Mouse (Mus musculus) left cerebral cortex, adult 9 months (tissue): ENCODE results near the gene Msx1.
"Not testable (repeated sequence)": the region's sequence is repeated elsewhere in the genome, so short reads cannot be mapped to it uniquely, and the experiment has no call there.

Experiments
- DNase-seq, 2 experiments: peaks; one replicate each; pipeline ENCODE4 v3.0.0; 2022; ENCODE audit warnings: low spot score in 2 of 2

The Msx1 gene

DNA sequence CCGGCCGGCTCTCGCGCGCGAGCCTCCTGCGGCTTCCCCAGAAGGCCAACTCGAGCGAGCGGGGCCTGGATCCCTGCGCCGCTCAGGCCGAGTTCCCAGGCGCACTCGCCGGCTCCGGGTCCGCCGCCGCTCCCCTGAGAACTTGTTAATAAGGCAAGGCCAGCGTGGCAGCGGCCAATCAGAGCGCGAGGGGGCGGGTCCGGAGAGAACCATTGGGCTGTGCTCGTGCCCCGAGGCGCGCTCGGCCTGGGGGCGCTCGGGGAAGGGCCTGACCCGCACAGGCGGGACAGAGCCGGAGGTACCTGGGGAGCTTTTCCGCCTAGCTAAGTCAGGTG is at the start of gene Msx1:
Gene Msx1, minus strand, starts transcription at position 123 of the 335 bp plus-strand sequence.
- DNase-seq: peak in 1 of 2 experiments; percentile 39

DNA sequence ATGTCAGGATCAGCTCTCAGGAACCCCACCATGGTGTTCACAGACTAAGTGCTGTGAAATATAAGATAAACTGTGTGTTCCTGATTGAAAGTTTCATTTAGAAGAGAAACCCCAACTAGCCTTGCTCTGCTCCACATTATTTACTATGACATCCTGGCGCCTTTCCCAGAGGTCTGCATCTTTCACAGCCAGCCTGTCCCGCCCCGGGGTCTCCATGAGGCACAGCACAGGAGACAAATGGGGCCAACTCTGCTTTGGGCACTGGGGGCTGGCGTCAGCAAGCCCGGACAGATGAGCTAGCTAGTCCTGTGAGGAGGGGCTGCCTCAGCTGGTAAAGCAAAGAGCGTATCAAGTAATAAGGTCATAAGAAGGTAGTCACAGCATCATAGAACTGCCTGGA is 41.1 kb upstream of the Msx1 start:
- no peak for DNase-seq

DNA sequence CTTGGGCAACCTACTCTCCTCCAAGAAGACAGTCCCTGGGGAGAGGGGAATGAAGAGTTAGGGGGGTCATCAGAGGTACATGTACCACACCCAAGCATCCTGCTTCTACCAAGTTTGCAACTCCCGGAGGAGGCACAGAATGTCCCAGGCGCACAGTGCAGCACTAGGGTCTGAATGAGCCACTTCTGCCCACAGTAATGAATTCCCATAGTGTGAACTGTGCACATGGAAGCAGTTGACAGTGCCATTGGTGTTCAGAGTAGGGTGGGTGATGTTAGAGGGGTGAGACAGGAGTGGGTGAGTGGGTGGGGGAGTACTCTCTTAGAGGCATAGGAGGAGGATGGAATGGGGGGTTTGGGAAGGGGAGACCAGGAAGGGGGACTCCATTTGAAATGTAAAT is 39.9 kb upstream of the Msx1 start:
- no peak for DNase-seq

DNA sequence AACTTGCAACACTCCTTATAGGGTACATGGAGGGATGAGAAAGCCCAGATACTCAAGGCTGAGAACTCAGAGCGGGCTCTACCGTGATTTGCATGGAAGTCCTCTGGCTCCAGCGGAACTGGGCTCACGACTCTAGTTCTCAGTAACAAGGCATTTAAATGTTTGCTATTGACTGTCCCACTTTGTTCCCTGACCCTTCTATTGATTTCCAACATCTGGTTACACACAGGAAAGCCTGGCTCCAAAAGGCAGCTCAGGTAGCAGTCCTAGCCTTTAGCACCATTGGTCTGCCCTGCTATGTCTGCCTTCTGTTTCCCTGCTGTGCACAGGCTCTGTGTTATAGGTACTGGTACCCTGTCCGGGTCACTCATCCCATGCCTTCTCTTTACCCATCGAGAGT is 36.5 kb upstream of the Msx1 start:
- no peak for DNase-seq

DNA sequence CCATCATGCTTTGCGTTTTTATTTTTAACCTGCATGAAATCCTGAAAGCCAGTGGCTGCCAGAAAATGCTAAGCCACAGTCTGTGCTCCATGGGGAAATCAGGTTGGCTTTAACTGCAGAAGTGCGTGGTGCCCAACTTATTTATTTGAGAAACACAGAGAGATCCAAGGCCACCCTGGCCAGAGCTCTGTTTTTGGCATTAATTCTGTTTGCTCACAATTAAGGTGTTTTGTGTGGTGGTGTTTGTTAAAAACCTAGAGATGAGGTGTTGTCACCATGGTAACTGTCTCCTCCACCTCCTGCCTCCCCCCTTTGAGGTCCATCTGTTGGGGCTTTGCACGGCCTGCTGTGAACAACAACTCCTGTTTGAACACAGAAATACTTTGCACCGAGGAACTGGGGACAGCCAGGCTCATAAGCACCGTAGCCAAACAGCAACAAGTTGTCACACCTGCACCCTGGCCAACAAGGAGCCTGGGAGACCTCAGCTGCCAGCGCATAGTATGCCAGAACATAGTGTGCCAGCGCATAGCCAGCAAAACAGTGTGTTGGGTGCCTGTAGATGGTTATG is 35.9 kb upstream of the Msx1 start:
- peak; percentile 19 to 72 for DNase-seq

DNA sequence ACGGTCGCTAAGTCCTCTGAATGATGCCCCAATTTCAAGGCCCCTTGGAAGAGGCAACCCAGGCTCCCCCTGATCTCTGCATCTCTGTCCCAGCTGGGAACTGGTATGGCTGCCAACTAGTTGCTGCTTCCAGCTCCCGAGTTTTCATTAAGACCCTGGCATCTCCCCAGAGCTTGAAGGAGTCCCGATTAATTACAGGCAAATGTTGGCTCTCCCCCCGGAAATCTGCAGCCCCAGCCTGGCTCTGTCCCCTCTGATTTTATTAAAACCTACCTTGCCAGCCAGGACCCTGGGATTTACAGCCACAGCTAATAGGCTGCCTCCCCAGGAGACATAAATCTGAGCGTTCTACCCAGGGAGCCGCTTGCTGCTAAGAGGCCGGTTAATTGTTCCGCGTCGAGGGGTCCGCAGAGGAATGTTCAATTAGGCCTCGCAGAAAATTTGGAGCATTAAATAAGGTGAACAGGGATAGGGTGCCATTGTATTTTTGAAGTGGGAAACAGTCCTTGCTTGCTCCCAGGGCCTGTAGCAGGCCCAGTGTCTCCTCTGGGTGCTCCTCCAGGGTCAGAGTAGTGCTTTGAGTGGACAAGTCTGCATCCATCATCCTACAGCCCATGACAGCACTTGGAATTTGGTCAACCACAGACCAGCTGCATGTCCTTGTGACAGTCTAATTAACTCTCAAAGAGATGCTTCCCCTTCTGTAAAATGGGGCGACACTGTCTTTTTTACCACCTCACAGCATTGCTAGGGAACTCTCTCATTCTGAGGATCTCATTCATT is 33.6 kb upstream of the Msx1 start:
- DNase-seq: peak; percentile 15 to 54

DNA sequence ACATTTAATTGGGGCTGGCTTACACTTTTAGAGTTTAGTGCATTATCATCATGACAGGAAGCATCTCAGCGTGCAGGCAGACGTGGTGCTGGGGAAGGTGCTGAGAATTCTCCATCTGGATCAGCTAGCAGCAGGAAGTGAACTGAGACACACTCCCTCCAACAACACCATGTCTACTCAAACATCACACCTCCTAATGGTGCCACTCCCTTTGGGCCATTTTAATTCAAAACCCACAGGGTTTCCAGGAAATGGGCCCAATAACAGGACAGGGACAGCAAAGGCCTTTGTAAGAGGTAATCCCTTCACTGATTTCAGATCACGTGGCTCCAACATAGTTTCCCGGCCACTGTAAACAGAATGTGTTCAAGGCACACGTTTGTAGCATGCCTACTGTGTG is 31.7 kb upstream of the Msx1 start:
- no peak for DNase-seq

DNA sequence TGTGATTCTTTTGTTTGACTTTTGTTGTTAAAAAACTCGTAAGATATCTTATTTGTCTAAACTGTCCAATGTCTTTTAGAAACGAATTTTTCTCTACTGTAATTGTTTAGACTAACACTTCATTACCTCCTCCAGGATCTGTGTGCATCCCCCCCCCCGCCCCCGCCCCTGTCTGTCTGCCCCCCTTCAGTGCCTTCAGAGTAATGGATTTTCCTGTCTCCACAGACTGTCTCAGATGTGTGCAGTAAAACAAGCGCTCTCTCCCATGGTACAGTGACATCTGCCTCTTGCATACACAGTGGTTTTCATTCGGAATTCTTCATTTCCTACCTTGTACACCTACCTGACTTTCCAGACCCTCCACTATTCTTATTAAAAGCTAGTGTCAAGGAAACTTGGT is 29.9 kb upstream of the Msx1 start:
- no peak for DNase-seq

DNA sequence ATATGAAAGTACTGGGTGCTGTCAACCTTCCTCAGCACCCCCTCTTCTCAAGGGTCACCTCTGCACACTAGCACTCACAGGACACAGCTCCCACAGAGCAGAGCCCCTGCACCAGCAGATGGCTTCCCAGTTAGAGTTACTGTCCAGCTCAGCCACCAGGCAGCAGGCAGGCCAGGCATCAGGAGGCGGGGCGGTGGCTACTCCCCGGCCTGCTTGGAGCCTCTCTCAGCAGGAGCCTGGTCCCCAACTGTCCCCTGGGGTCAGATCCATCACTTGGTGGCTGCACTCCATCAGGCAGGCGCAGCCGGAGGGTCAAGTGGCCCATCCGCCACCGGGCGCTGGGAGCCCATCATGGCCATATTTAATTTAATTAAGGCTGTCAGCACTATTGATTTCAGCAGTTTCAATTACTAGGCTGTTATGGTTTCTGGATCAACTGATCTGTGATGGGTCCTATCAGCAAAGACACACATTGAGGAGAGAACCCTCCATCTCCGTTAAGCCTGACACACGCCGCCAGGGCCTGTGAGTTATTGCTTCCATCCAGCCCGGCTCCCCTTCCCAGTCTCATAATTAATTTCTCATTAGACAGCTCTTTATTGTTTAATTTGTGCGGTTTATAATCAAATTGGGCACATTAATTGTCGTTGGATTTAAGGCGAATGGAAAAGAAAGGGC is 27.1 kb upstream of the Msx1 start:
- DNase-seq: no peak

DNA sequence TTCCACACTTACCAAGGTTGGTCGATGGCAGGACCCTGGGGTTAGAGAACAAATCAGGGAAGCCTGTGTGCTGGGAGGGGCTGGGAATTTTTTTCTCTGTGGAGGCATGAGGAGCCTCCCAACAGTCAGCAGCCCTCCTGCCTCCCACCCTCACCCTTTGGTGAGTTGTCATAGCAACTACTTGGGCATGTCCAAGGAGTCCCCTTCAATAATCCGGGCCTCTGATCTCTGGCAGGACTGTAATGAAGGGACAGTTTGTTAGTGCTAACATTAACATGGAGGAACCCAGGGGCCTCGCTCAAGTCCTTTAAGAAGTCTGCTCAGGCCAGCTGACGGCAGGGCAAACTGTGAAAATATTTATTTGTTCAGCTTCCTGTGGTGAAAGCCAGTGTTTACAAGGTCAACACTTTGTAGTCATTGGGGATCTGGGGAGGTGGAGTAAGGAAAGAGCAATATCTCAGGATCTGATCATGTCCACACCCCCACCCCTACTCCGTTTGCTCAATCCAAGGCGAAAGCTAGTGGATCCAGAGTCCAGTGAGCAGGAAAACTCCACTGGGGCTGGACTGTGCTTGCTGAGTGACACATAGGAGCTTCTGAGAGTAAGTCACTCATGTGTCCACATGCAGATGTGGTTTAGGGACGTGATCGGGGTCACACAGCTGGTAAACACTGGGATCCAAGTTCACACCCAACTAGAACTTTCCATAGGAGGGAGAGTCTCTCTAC is 24.8 kb upstream of the Msx1 start:
- no peak for DNase-seq

DNA sequence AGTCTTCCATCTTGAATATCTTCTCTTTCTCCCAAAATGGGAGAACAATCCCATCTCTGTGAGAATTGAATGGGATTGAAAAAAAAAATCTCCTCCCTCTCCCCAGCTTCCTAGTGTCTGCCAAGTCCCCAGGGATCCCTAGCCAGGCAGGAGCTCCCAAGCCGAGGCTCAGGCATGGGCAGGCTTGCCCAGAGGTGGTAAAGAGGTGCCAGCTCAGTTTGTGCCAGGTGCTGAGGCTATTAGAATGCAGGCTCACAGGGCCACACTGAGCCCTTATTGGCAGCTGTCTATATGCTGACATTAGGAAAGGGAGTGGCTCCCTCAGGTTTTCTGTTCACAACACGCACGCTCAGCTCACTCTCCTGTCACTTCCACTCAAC is 11.9 kb upstream of the Msx1 start:
- DNase-seq: no peak

DNA sequence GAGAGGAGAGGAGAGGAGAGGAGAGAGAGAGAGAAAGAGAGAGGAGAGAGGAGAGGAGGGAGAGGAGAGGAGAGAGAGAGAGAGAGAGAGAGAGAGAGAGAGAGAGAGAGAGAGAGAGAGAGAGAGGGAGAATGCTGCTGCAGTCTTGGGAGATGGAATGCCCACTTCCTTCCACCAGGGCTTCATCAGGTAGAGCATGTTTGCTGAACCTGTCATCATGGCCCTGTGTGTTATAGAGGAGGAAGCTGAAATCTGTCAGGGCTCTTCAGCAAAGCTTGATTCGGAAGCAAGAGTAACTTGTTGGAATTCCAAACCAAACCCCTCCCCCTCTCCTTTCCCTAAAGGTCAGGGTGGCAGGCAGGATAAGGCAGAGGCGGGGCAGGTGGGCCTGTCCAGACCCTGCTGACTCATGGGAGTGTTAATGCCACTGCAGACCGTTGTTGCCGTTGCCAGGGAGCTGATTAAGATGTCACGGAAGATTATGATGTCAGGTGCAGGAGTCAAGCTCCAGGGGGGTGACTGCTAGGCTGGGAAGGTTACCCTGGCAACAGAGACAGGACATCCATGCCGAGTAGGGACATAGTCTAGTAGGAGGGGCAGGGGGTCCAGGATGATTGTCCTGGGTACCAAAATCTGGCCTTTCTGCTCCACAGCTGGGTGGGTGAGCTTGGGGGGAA is 11.3 kb upstream of the Msx1 start:
- no peak for DNase-seq

DNA sequence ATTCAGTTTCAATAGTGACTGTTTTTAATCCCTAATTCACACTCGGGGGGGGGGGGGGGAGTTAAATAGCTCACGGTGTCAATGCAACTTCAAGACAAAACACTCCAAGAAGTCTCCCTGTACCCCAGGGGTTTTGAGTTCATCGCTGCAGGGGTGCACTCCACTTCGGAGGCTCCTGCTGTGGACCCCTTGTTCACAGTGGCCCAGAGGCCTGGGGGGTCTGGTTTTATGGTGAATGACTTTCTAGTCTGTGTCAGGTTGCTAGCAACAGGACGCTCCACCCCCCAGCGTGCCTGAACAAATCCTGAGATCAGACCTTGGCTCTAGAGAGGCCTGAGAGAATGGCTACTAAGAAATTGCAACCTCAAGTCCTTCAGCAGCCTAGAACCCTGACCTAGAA is 8.4 kb upstream of the Msx1 start:
- DNase-seq: no peak

DNA sequence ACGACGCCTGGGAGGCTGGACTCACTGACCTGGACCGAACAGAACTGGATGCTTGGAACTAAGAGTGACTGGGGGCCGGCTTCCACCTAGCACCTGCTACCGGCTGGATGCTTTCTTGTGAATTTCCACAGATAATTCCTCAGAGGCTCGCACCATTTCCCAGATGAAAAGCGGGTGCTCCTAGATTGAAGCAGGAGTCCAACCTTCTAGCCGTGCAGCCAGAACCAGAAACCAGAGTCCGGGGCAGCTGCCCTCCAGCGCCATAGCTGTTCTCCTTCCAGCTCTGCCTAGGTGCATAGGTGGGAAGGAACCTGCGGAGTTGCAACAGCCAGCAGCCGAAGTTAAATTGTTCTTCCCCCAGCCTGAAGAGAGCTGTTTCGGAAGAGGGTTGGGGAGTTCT is 7.6 kb upstream of the Msx1 start:
- DNase-seq: no peak

DNA sequence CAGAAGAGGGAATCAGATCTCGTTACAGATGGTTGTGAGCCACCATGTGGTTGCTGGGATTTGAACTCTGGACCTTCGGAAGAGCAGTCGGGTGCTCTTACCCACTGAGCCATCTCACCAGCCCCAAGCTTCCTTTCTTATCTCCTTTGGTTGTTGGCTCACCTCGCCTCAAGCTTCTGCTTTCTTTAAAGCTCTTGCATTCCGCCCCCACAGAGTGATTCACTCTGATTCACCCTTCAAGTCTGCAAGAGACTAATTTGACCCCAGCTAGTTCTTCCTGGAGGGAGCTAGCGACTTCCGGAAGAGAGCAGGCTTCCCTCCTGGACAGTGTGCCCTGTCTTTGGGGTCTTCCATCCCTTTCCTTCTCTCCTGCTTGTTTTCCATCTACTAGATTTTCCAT is 6.1 kb upstream of the Msx1 start:
- not testable (repeated sequence) for DNase-seq

DNA sequence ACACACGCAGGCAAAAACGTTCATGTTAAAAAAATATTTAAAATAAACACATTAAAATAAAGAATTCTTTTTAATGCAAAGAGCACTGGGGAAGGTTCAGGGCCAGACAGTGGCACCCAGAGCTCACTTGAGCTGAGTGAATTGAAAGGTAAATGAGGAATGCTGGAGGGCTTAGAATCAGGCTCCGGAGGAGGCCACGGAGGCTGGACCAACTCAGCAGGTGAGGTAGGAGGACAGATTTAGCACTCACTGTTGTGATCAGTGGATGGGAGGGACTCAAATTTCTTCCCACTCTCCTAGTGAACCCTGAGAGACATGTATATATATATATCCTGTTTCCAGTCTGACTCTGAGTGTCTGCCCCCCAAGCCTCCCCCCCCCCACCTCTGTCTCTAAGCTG is 5.5 kb upstream of the Msx1 start:
- no peak for DNase-seq

DNA sequence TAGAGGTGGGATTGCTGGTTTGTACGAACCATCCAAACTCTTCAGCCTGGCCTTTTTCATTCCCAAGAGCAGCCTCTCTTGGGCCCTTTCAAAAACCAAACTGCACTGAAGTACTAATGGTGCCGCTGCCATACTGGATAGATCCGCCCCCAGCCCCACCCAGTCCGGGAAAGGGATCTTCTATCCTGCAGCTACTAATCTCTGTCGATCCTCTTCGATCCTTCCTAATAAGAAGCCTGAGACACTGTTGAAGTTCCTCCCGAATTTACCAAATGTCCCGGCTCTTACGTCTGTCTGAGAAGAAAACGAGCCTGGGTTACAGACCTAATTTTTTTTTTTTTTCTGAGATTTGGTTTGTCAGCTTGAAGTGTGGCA is 4.9 kb upstream of the Msx1 start:
- DNase-seq: no peak

DNA sequence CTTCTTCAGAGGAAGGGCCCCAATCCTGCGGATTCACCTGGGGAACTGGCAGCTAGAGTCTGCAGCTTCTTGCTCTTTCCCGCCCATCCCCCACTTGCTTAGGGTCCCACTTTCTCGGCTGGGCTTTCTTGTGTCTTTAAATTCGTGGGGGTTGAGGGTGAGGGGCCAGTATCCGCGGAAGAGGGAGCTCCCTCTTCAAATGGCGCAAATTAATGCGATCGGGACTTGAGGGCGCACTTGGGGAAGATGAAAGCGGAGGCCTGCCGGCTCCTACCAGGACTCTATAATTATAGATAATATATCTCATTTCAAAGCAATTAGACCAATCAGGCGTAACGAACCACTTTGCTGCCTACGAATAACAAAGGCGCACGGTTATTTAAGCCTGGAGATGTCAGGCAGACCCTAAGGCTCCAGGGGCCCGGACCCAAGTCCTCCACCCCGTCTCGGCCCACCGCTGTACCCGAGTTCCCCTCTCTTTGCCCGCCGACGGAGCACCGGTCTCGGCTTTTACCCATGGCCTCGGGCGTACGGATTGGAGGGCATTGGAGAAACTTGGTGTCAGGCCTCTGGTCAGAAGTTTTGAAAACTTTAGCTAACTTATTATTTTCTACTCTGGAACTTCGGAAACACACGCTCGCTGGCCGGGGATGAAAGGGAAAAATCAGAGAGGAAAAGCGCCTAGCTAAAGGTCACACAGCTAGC is 4.4 kb upstream of the Msx1 start:
- no peak for DNase-seq

DNA sequence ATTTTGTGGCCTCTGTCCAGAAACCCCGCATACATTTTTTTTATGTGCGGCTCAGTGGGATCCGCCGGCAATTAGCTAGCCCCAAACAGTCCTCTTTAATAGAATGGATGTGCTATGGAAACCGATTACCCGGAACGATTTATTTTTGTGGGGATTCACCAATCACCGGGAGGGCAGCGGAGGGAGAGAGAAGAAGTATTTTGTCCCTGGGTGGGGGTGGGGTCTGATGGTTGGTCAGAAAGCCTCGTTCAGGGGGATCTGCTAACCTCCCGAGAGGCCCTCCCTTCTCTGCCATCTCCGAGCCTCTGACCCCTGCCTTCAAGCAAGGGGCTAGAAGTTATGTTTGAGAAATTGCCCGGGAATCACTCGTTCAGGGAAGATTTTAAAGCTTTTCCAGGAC is 3.6 kb upstream of the Msx1 start:
- DNase-seq: no peak

DNA sequence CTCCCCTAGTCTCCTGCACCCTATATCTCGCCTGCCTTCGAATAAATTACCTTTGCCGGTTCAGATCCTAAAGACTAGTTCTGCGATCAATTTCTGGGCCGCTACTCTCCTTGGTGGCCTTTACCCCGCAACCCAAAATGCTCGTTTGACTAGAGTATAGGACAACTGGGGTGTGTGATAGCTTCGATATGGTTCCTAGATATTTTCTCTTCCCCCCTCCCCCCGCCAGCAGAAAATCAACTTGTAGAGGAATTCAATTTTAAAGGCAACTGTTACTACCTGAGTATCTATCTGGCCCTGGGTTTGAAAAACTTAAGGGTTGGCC is 3.2 kb upstream of the Msx1 start:
- no peak for DNase-seq

DNA sequence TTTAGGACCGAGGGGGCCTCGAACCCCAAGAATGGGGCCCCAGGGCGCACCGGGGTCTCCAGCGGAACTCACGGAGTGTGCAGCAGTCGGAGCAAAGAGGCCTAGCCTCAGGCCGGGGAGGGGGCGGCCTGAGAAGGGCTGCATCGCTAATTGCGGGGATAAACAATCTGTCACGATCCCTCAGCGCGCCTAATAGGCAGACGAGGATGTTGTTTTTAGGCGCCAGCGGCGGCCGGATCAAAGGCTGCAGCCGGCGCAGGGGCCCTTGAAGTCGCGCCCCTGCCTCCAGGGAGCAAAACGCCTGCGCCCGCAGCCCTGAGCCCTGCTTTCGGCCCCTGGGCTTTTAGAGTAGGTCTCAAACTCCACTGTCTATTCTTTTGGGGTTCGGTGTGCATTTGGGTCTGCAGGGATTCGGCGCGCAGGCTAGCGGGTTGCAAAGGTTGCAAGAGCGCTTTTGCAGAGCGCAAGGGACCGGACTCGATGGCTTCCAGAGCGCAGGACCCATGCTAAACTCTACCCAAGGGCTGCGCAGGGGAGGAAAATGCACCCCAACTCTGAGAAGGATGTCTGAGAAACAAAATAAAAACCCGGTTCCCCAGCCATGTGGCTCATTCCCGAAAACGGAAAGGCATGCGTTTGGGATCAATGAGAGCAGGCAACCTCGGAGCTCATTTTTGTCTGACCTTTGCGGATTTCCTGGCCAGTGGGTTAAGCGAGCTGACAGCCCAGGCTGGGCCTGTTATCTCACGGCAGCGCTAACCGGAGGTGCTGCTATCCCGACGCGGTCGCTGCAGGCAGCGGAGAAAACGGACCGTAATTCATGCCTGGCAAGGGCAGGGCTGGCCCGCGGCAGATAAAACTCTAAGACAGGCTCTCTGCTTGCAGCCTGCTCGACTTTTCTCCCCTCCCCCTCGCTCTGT is 2.6 kb upstream of the Msx1 start:
- DNase-seq: no peak
